Mouse (Mus musculus) embryonic fibroblast, embryonic 13.5 days (primary cell): Measurements from ENCODE around the gene Gm10638.

Source experiments
- CTCF ChIP-seq: IDR thresholded peaks from 2 replicates; pipeline ENCODE4 v1.5.1; 2011; ENCODE audit warnings: mild to moderate bottlenecking, control low read depth, low read length, moderate library complexity, borderline replicate concordance; ENCODE audit not compliant: insufficient read depth
- POLR2A ChIP-seq: IDR thresholded peaks from 2 replicates; pipeline ENCODE4 v1.6.1; 2011; ENCODE audit warnings: low read depth, mild to moderate bottlenecking, control low read depth, low read length, moderate library complexity

DNA sequence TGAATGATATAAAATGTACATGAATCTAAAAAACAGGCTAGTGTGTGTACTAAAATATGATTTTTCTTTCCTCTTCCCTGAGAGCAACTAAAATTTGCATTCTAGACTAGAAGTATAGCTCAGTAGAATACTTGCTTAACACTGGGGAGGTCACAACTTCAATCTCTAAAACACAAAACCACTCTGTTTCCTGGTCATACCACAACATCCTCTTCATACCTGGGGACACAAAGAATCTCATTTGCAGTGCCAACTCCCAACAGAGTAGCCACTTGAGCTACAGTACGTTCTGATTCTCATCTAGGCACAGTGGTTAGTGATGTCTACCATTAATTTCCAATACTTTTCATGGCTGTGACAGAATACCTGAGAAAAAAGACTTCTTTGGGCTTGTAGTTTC is 26.1 kb upstream of the Gm10638 start:
- TF ChIP-seq POLR2A (no peak), CTCF (no peak)
